Mouse (Mus musculus) bone marrow, adult 2 months (tissue): ENCODE measurements at regions not wholly inside any gene's neighbourhood (a gene's known extent, or its start where the extent isn't known, plus 50 kb on each side); places are given as distances from the start of the nearest gene placed in this dataset.

Experiments
- H3K27ac ChIP-seq: fragments of 200-500 bp; 2 replicates; pipeline ENCODE4 v1.5.1; 2012; ENCODE audit warnings: low read depth, mild to moderate bottlenecking, control low read depth, inconsistent platforms, low read length; ENCODE audit not compliant: control insufficient read depth, poor library complexity, insufficient read depth
- H3K4me1 ChIP-seq: fragments of 200-500 bp; 2 replicates; pipeline ENCODE4 v1.6.1; 2011; ENCODE audit warnings: low read length; ENCODE audit not compliant: control insufficient read depth, insufficient read depth
- H3K4me3 ChIP-seq: fragments of 200-500 bp; replicated peaks from 2 replicates; pipeline ENCODE3; 2011; ENCODE audit warnings: mild to moderate bottlenecking, low read depth, low read length, control low read depth; ENCODE audit not compliant: control insufficient read depth
- CTCF ChIP-seq: fragments of 200-500 bp; IDR thresholded peaks from 2 replicates; pipeline ENCODE4 v1.5.1; 2011; ENCODE audit warnings: low read length, control low read depth; ENCODE audit not compliant: control insufficient read depth, insufficient read depth
- POLR2A ChIP-seq: fragments of 200-500 bp; IDR thresholded peaks from 2 replicates; pipeline ENCODE4 v1.6.1; 2011; ENCODE audit warnings: low read depth, mild to moderate bottlenecking, control low read depth, low read length, borderline replicate concordance; ENCODE audit not compliant: control insufficient read depth
- WGBS: fragments of 180-500 bp; shearing (Covaris S2); methylation state at CpG from one replicate; pipeline ENCODE4 v1.1.7; 2018; 5-methylcytosine and 5-hydroxymethylcytosine counted together

GRCm38 (mm10) chr1:89245202-89246003, 175.2 kb downstream of the Sh3bp4 start:
- TF ChIP-seq CTCF: no peak
- TF ChIP-seq POLR2A: no peak
- 50% methylated on average over 11 of the region's 11 CpGs for WGBS
- Histone ChIP-seq H3K4me1 (no peaks in the 10 kb centered on the region), H3K4me3 (no peak overlapping the region), H3K27ac (no peak overlapping the region)

GRCm38 (mm10) chr1:89251753-89252152, 181.5 kb downstream of the Sh3bp4 start:
- peaks cover 3% of the 10 kb centered on the region for H3K4me1 ChIP-seq
- TF ChIP-seq CTCF (no peak), POLR2A (no peak)
- H3K27ac ChIP-seq: no peak overlapping the region
- no peak overlapping the region for H3K4me3 ChIP-seq
- 37% methylated on average over 2 of the region's 2 CpGs for WGBS

GRCm38 (mm10) chr1:89252528-89252927, 182.3 kb downstream of the Sh3bp4 start:
- H3K27ac ChIP-seq: no peak overlapping the region
- H3K4me3 ChIP-seq: no peak overlapping the region
- peaks cover 3% of the 10 kb centered on the region for H3K4me1 ChIP-seq
- WGBS: 34% methylated on average over 7 of the region's 7 CpGs
- no peak for TF ChIP-seq CTCF
- TF ChIP-seq POLR2A: no peak

GRCm38 (mm10) chr1:89257945-89258344, 187.7 kb downstream of the Sh3bp4 start:
- H3K4me3 ChIP-seq: no peak overlapping the region
- H3K4me1 ChIP-seq: no peaks in the 10 kb centered on the region
- no peak overlapping the region for H3K27ac ChIP-seq
- no peak for TF ChIP-seq CTCF
- no peak for TF ChIP-seq POLR2A
- WGBS: 79% methylated on average over 5 of the region's 5 CpGs

GRCm38 (mm10) chr1:89265771-89266170, 188.8 kb upstream of the Agap1 start:
- WGBS: 61% methylated on average over 4 of the region's 4 CpGs
- no peaks in the 10 kb centered on the region for H3K4me1 ChIP-seq
- TF ChIP-seq POLR2A: no peak
- no peak for TF ChIP-seq CTCF

GRCm38 (mm10) chr1:89268806-89269205, 185.8 kb upstream of the Agap1 start:
- WGBS: 37% methylated on average over 2 of the region's 2 CpGs
- H3K27ac ChIP-seq: no peak overlapping the region
- H3K4me3 ChIP-seq: no peak overlapping the region
- TF ChIP-seq POLR2A (no peak), CTCF (no peak)
- no peaks in the 10 kb centered on the region for H3K4me1 ChIP-seq

More at GRCm38 (mm10) chr1:89265771-89266170, 188.8 kb upstream of the Agap1 start:
- Histone ChIP-seq H3K4me3 (no peak overlapping the region), H3K27ac (no peak overlapping the region)

- Histone ChIP-seq H3K27ac (no peak overlapping the region), H3K4me3 (no peak overlapping the region), H3K4me1 (no peaks in the 10 kb centered on the region)
- WGBS: 56% methylated on average over 8 of the region's 8 CpGs
- TF ChIP-seq CTCF: no peak
- no peak for TF ChIP-seq POLR2A
These were observed 182.9 kb upstream of the Agap1 start for GRCm38 (mm10) chr1:89271743-89272142.

GRCm38 (mm10) chr1:89273021-89273420, 181.6 kb upstream of the Agap1 start:
- H3K4me3 ChIP-seq: no peak overlapping the region
- no peak overlapping the region for H3K27ac ChIP-seq
- no peak for TF ChIP-seq POLR2A
- TF ChIP-seq CTCF: no peak
- H3K4me1 ChIP-seq: no peaks in the 10 kb centered on the region
- 77% methylated on average over 10 of the region's 10 CpGs for WGBS

GRCm38 (mm10) chr1:89273786-89274362, 180.7 kb upstream of the Agap1 start:
- H3K4me1 ChIP-seq: no peaks in the 10 kb centered on the region
- 84% methylated on average over 10 of the region's 10 CpGs for WGBS
- H3K27ac ChIP-seq: no peak overlapping the region
- no peak overlapping the region for H3K4me3 ChIP-seq
- no peak for TF ChIP-seq CTCF
- no peak for TF ChIP-seq POLR2A
